Comparison of ENCODE assay signal across 1 mouse cellular context in the genomic region with DNA sequence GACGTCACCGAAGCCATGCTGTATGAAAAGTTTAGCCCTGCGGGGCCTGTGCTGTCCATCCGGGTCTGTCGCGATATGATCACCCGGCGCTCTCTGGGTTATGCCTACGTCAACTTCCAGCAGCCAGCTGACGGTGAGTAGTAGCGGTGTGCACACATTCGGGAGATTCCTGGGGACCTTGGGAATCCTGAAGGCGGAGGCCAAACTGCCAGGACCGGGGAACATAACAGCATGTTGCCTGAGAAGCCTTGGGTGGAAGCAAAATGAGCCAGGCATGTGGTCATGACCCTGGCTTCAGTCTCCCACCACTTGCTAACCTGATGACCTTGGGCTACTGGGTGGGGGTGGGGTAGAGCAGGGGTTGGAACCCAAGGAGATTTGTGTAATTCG.
TF ChIP-seq lines count a peak whose summit lies in the region.

No protein-coding gene starts in this region.

TF ChIP-seq in myocyte, 11 proteins besides CTCF, POLR2A, EP300 and RAD21:
- TF ChIP-seq MYOG (IDR thresholded peaks at IDR 0.05; ENCODE audit: control insufficient read depth in 1 of 3, insufficient read depth in 1 of 3, insufficient read length in 2 of 3, low read depth in 2 of 3) = peak in 1 of 3 experiments; percentile 2
TF ChIP-seq in myocyte: peak in this region for 1; not testable (repeated sequence) for 10.
